Mouse (Mus musculus) liver, embryonic 11.5 days (tissue): ENCODE data around the gene Capns2. TPM values are rescaled to one million over a fixed set of nuclear protein-coding genes. Genes with fewer than 3 reads are reported as not detected.

Experiments used
- ATAC-seq: fragments of 200-750 bp; cut with Nextera tagmentation; replicated peaks from 2 replicates; pipeline ENCODE4 v1.8.0; 2017; ENCODE audit warnings: moderate number of reproducible peaks, mild to moderate bottlenecking, moderate TSS enrichment, moderate library complexity; ENCODE audit not compliant: low FRiP score
- DNase-seq: peaks from one replicate; pipeline ENCODE4 v3.0.0-alpha.2; 2017; ENCODE audit warnings: low spot score
- H3K27ac ChIP-seq: fragments of 300-500 bp; sonication (generic); 2 replicates; pipeline ENCODE4 v1.5.1; 2014; ENCODE audit warnings: mild to moderate bottlenecking, low read depth, low read length, control low read depth
- H3K27me3 ChIP-seq: fragments of 300-500 bp; sonication (generic); replicated peaks from 2 replicates; pipeline ENCODE4 v1.6.1; 2014; ENCODE audit warnings: low read length, mixed read lengths; ENCODE audit not compliant: control insufficient read depth, insufficient read depth
- H3K36me3 ChIP-seq: fragments of 300-500 bp; sonication (generic); 2 replicates; pipeline ENCODE4 v1.6.1; 2014; ENCODE audit warnings: mild to moderate bottlenecking, low read length, moderate library complexity, mixed read lengths; ENCODE audit not compliant: control insufficient read depth, insufficient read depth
- H3K4me1 ChIP-seq: fragments of 300-500 bp; sonication (generic); replicated peaks from 2 replicates; pipeline ENCODE4 v1.6.1; 2014; ENCODE audit warnings: low read length, mixed read lengths; ENCODE audit not compliant: control insufficient read depth, insufficient read depth
- H3K4me2 ChIP-seq: fragments of 300-500 bp; sonication (generic); 2 replicates; pipeline ENCODE4 v1.6.1; 2014; ENCODE audit warnings: mild to moderate bottlenecking, control low read depth, moderate library complexity
- H3K4me3 ChIP-seq: fragments of 300-500 bp; sonication (generic); 2 replicates; pipeline ENCODE4 v1.5.1; 2014; ENCODE audit warnings: low read depth, low read length, control low read depth
- H3K9ac ChIP-seq: fragments of 300-500 bp; sonication (generic); 2 replicates; pipeline ENCODE4 v1.6.1; 2014; ENCODE audit warnings: low read depth, low read length, control low read depth
- H3K9me3 ChIP-seq: fragments of 300-500 bp; sonication (generic); 2 replicates; pipeline ENCODE4 v1.6.1; 2016; ENCODE audit warnings: low read length, inconsistent platforms, mixed read lengths; ENCODE audit not compliant: control insufficient read depth
- WGBS: fragments of 180-500 bp; shearing (Covaris S2); extraction: QIAGEN DNeasy Blood & Tissue Kit; methylation state at CpG from one replicate; pipeline ENCODE4 v1.1.7; 2014; 5-methylcytosine and 5-hydroxymethylcytosine counted together
- microRNA-seq: library from miRNA; unstranded; fragments of <30 nt; microRNA quantifications from one replicate; pipeline ENCODE4, GENCODE M21; 2017; ENCODE audit warnings: borderline number of aligned reads
- polyA plus RNA-seq: library from polyadenylated mRNA; unstranded; fragments of >200 nt; fragmentation: Nextera tagmentation; extraction: Ambion mirVana; gene quantifications from 2 replicates; pipeline ENCODE4 v1.2.1, GENCODE M21; 2014

The Capns2 gene
- polyA plus RNA-seq, 1 experiment from 2014 or later, result 0.16 TPM

- H3K4me2 ChIP-seq, result no peak overlapping the region
- H3K27ac ChIP-seq, result no peak overlapping the region
- no peak for DNase-seq
- no peak overlapping the region for H3K9ac ChIP-seq
- ATAC-seq, result no peak
- H3K4me3 ChIP-seq, result no peak overlapping the region
- WGBS, result 81% methylated on average over 3 of the region's 3 CpGs
- H3K4me1 ChIP-seq, result no peaks in the 10 kb centered on the region
- H3K36me3 ChIP-seq, result no peaks in the 10 kb centered on the region
- no peaks in the 10 kb centered on the region for H3K9me3 ChIP-seq
- no peaks in the 10 kb centered on the region for H3K27me3 ChIP-seq
Measured at GRCm38 (mm10) chr8:92921768-92922167, 20.6 kb downstream of the Capns2 start.

GRCm38 (mm10) chr8:92928986-92929385 lies 27.8 kb downstream of the Capns2 start:
- Histone ChIP-seq H3K36me3 (no peaks in the 10 kb centered on the region), H3K27me3 (no peaks in the 10 kb centered on the region), H3K4me2 (no peak overlapping the region), H3K4me3 (no peak overlapping the region), H3K9me3 (no peaks in the 10 kb centered on the region; the same call in 1 of the 2 replicates), H3K9ac (no peak overlapping the region), H3K4me1 (no peaks in the 10 kb centered on the region), H3K27ac (no peak overlapping the region)
- no peak for DNase-seq
- no peak for ATAC-seq
- WGBS, result 79% methylated on average over 4 of the region's 4 CpGs

- no peak overlapping the region for H3K4me3 ChIP-seq
- no peaks in the 10 kb centered on the region for H3K27me3 ChIP-seq
- no peak overlapping the region for H3K4me2 ChIP-seq
- no peaks in the 10 kb centered on the region for H3K4me1 ChIP-seq
- 68% methylated on average over 4 of the region's 4 CpGs for WGBS
- no peak overlapping the region for H3K27ac ChIP-seq
- DNase-seq, result no peak
- ATAC-seq, result no peak
- no peaks in the 10 kb centered on the region for H3K9me3 ChIP-seq
- H3K9ac ChIP-seq, result no peak overlapping the region
- no peaks in the 10 kb centered on the region for H3K36me3 ChIP-seq
Measured at GRCm38 (mm10) chr8:92938056-92938455, 36.8 kb downstream of the Capns2 start.

GRCm38 (mm10) chr8:92949071-92949470 lies 47.9 kb downstream of the Capns2 start:
- Histone ChIP-seq H3K9me3 (no peaks in the 10 kb centered on the region), H3K4me2 (no peak overlapping the region), H3K27me3 (no peaks in the 10 kb centered on the region), H3K9ac (no peak overlapping the region), H3K27ac (no peak overlapping the region), H3K4me3 (no peak overlapping the region), H3K4me1 (no peaks in the 10 kb centered on the region), H3K36me3 (no peaks in the 10 kb centered on the region)
- DNase-seq, result no peak
- 59% methylated on average over 4 of the region's 4 CpGs for WGBS
- ATAC-seq, result no peak

GRCm38 (mm10) chr8:92950639-92951371 lies 49.6 kb downstream of the Capns2 start:
- DNase-seq, result no peak
- H3K4me3 ChIP-seq, result no peak overlapping the region
- no peak overlapping the region for H3K27ac ChIP-seq
- no peak overlapping the region for H3K4me2 ChIP-seq
- 67% methylated on average over 12 of the region's 12 CpGs for WGBS
- H3K9me3 ChIP-seq, result no peaks in the 10 kb centered on the region
- ATAC-seq, result no peak
- H3K36me3 ChIP-seq, result no peaks in the 10 kb centered on the region
- no peak overlapping the region for H3K9ac ChIP-seq
- no peaks in the 10 kb centered on the region for H3K27me3 ChIP-seq
- H3K4me1 ChIP-seq, result no peaks in the 10 kb centered on the region

Small RNA genes lying within 50 kb of the gene (microRNA-seq; reads per million reads assigned to microRNA genes)
- not detected for gene Gm22151

Other genes with a start within 250 kb of the Capns2 start
- 0.06 TPM in 1 of 2 replicates, not detected in the other for gene Irx6, start 227.1 kb upstream of the Capns2 start, polyA plus RNA-seq
- gene Mmp2, start 74.1 kb upstream of the Capns2 start, polyA plus RNA-seq, result 48.1 and 49.7 TPM in 2 replicates
- 3.3 and 4.3 TPM in 2 replicates for gene Lpcat2, start 46.1 kb upstream of the Capns2 start, polyA plus RNA-seq
- gene Slc6a2, start 58.7 kb downstream of the Capns2 start, polyA plus RNA-seq, result 0.03 TPM in 1 of 2 replicates, not detected in the other
- not detected in 2 replicates for gene Ces1a, start 146.8 kb downstream of the Capns2 start, polyA plus RNA-seq
- gene Ces1b, start 178.6 kb downstream of the Capns2 start, polyA plus RNA-seq, result not detected in 2 replicates
- gene Ces1c, start 229.9 kb downstream of the Capns2 start, polyA plus RNA-seq, result 0.22 TPM in 1 of 2 replicates, not detected in the other